Mouse (Mus musculus): Measurements from ENCODE around the gene Cct5.

Cct5 gene

GRCm38 (mm10) chr15:31601646-31602374 lies at the start of gene Cct5, which contains the start of gene Fam173b:
TSS of gene Cct5 (minus strand) at chr15:31601804.
TSS of gene Fam173b (plus strand) at chr15:31601852.
- DNase-seq (ENCODE audit: low spot score): peak; percentile 99

DNA sequence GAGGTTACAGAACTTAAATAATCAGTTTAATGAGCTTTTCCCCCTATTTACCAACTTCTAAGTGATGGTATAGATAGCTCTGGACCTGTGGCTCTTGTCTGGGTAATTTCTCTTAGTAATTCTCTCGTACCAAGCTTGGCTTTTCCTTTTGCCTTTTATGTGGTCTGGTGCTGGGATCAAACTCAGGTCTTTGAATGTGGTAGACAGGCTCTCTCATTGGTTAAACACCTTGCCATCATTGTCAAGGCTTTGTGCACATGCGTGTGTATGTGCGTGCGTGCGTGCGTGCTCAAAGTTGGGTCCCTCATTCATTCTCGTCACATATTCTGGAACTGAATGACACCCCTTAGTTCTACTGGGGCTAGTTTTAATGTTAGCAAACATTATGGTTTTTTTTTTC lies 49.2 kb upstream of the Cct5 start:
- DNase-seq (ENCODE audit: low spot score): no peak

GRCm38 (mm10) chr15:31649691-31650090 lies 48.1 kb upstream of the Cct5 start:
- DNase-seq (ENCODE audit: low spot score): no peak

DNA sequence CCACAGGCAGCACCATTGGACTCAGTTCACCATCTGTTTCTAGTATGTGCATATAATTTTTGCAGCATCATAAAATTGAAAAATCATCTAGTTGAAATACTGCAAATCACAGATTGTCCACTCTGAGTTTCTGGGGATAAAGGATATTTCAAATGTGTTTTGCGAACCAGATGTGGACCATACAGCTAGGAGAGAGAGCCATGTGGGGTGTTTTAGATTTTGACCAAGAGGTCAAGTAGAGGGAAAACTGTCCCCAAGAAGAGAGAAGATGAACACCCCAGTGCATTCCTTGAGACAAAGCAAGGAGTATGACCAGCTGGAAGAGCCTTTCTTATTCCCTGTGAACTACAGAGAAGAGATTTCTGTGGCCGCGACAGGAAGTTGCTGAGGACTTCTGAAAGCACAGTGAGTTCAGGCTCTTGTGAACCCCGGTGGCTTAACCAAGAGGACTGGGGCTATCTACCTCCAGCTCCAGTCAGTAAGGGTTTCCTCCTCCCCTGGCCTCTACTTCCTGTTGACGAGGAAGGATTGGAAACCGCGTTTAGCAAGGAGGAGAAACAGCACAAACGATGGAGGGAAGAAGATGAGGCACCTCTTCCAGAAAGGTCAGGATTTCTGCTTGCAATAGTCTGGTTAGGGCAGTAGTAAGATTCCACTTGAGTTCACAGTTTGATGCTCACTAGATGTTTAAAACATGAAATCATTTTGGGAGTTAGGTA lies 46.4 kb upstream of the Cct5 start:
- no peak for DNase-seq (ENCODE audit: low spot score)

- no peak for DNase-seq (ENCODE audit: low spot score)
These were observed 45.6 kb upstream of the Cct5 start for GRCm38 (mm10) chr15:31647225-31647624.

DNA sequence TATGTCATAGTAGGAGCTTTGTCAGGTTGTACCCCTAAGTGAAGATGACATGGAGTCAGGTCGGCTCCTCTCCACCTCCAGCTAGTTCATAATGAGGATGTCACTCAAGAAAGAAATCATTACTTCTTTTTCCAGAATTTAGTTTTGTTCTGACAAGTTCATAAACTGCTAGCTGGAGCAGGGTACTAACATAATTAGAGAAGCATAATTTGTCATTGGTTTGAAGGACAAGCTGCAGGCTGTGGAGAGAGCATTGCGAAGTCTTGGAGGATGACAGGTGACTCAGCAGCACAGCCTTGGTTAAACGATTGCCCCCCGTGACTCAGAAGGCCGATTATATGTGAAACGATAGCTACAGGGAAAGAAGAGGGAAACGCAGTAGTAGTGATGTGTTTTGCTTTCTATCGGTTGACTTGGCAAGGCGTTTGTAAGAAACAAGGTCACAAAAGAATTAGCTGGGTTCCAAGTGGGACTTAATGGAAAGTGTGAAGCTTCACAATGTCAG lies 34.5 kb upstream of the Cct5 start:
- DNase-seq (ENCODE audit: low spot score): no peak

DNA sequence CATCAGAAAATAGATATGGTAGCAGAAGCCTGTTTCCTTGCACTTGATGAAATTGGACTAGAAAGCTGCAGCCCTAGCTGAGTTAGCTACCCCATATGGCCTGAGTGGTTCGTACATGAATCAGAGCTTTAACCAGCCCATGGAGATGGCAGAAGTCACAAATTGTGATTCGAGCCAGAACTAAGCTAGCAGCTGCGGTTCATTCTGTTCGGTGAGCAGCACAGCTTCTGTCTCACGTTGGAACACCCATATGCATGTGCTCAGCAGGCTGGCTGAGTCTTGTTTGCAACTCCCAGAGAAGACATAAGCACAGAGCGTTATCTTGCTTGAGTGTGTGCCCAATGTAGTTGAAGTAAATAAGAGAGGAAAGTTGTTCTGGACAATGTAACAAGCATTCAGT lies 33.0 kb upstream of the Cct5 start:
- DNase-seq (ENCODE audit: low spot score): no peak

- no peak for DNase-seq (ENCODE audit: low spot score)
These were observed 30.9 kb upstream of the Cct5 start for GRCm38 (mm10) chr15:31632478-31632877.

DNA sequence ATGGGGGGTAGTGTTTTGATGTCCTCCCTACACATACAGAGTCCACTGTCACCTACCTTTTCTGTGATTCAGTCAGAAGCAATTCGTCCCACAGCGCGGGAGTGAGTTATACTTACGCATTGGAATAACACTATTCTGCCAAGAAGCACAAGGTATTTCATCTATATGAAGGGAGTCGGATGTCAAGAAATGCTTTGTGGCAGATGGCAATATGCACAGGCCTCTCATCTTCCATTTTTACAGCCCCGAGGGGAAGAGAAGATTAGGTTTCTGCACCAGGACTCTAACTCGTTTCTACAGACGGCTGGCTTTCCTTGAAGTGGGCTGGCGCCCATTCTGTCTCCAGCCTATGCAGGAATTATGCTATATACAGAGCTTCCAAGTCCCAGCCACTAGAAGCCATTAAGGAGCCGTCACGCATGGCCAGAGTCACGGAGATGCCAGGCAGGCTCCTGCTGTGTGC lies 29.8 kb upstream of the Cct5 start:
- DNase-seq (ENCODE audit: low spot score): no peak

- DNase-seq (ENCODE audit: low spot score): no peak
These were observed 28.0 kb upstream of the Cct5 start for GRCm38 (mm10) chr15:31629556-31629955.

GRCm38 (mm10) chr15:31628180-31628579 lies 26.6 kb upstream of the Cct5 start:
- no peak for DNase-seq (ENCODE audit: low spot score)

DNA sequence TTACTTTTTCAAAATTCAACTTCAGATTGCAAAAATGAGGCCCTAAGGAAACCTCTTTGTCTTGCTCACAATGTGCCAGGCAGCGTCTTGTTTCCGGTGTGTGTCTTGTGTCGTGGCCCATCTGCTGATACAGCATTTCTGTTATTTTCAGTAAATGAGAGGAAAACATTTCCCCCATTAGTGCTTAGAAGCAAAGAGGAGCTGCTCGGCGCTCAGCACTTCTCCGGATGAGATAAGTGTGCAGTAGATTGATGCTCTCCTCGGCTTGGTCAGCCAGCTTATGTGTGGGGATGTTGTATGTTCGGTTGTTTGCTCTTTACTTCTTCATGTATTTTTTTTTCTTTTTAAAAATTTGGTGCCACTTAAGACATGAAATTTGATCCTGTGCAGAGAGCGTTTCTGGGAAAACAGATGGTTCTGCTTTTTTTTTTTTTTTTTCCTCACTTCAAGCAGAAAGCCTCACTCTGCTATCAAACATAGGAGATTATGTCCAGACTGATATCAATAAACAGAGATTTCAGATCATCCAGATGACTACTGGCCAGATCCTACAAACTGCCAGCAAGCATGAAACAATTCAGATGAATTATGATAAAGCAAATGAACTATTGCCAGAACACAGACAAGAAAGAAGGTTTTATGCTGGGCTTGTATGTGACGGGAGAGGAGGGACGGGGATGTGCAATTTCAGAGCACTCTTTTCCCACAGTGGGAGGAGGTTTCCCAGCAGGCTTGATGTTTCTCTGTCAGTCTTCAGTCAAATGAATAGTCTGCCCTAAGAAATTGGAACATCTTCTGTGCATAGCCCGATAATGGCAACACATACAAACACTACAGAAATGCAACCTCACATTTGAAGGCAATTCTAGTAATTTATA lies 25.9 kb upstream of the Cct5 start:
- DNase-seq (ENCODE audit: low spot score): peak; percentile 14

- DNase-seq (ENCODE audit: low spot score): no peak
These were observed 17.9 kb upstream of the Cct5 start for GRCm38 (mm10) chr15:31619521-31619920.

DNA sequence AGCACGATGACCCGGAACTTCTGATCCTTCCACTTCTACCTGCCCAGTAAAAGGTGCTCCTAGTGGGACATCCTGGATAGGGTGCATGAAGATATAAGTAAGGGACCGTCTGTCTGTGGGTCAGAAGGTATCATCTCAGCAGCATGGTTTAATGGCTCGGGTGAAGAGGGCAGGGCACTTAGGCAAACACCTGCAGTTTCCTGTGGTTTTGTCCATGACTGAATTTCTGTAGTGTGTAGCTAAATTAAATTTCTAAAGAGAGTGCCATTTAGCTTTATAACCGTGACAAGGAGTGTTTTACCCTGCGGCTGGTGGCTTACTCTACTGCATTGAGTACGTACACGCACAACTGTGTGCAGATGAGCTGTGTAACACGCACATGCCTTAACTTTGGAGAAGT lies 15.7 kb upstream of the Cct5 start:
- DNase-seq (ENCODE audit: low spot score): no peak

DNA sequence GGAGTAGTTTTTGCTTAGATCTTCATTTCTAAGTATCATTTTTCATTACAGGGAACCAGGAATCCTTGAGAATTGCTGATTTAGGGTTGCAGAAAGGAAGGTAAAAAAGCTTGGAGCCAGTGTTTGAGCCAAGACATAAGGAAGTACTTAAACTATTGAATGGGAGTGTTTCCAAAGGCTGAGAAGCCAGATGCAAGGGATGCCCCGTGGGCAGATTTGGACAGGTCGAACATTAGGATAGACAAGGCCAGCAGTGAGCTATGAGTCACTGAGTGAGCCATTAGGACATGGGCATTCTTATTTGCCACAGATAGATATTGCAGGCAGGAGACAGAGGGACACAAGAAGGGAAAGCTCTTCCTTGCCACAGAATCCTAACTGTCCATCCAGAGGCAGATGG lies 13.1 kb upstream of the Cct5 start:
- DNase-seq (ENCODE audit: low spot score): no peak

GRCm38 (mm10) chr15:31613826-31614453 lies 12.3 kb upstream of the Cct5 start:
- no peak for DNase-seq (ENCODE audit: low spot score)

DNA sequence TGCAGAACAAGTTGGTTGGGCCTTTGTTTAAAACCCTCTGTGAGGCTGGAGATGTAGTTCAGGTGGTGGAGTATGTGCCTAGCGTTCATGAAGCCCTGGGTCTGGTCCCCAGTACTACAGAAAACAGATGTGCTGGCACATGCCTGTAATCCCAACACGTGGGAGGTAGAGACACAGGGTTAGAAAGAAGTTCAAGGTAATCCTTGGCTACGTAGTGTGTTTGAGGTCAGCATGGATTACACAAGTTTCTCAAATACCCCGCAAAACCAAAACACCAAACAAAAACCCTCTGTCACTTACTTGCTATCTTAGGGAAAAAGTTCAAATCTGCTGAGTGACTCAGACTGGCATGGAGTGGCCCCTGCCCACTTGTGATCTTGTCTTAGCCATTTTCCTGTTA lies 10.4 kb upstream of the Cct5 start:
- no peak for DNase-seq (ENCODE audit: low spot score)

GRCm38 (mm10) chr15:31611027-31611426 lies 9.4 kb upstream of the Cct5 start:
- DNase-seq (ENCODE audit: low spot score): peak; percentile 45

DNA sequence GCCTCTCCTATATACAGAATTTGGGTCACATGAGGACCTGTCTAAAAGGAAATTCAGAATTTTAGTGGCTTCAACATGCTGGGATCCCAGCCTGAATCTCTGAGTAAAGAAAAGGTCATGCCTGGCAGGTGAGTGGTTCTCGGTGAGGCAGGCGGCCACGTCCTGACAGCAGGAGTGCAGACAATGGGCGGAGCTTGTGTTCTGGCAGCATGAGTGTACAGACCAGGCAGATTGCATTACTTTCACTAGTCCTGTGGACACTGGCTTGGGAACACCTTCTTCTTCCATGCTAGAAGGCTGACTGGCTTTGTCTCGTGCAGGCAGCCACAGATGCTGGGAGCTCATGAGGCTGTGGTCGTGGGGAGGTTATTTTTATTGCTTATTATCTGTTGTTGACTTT lies 5.2 kb upstream of the Cct5 start:
- no peak for DNase-seq (ENCODE audit: low spot score)

- no peak for DNase-seq (ENCODE audit: low spot score)
These were observed 1.5 kb upstream of the Cct5 start for GRCm38 (mm10) chr15:31603113-31603512.

DNA sequence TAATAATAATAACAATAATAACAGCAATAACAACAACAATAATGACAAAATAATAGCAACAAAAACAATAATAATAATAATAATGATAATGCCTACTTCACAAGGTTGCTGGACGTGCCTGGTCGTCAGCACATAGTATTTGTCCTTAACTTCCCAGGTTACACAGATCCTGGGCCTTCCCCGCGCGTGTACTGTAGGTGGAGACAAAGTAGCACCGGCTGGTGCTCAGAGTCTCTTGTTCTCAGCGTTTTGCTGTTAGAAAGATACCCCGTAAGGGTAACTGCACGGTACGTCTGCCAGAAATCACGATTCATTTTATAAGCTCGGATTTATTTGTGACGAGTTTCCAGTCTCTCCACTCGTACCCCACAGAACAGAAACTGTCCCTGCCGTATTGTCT lies 822 bp upstream of the Cct5 start:
- peak; percentile 78 for DNase-seq (ENCODE audit: low spot score)

DNA sequence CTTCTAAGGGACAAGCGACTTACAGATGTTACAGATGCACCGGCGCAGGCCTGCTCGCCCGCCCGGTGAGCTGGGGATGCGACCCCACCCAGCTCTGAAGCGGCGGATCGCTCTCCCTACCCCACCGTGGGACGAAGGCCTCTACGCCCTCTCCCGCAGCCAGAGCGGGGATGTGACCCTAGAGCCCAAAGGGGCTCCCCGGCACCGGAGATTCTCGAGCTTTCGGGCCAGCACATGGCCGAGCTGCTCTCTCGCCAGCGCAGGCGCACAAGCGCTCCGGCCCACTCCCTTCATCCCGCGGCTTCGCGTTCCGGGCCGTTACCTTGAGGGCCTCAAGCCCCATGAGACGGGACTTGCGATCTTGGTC lies 342 bp downstream of the Cct5 start:
- DNase-seq (ENCODE audit: low spot score): no peak

Data from embryo, embryonic 10 days (tissue).